Mouse (Mus musculus): Measurements from ENCODE around the gene Cd300lf.

Gene Cd300lf

GRCm38 (mm10) chr11:115077436-115077835, 56.4 kb downstream of the Cd300lf start:
- no peak for DNase-seq (ENCODE audit: low read depth, low spot score)

- no peak for DNase-seq (ENCODE audit: low read depth, low spot score)
Observed at GRCm38 (mm10) chr11:115075859-115076258, 57.9 kb downstream of the Cd300lf start.

- no peak for DNase-seq (ENCODE audit: low read depth, low spot score)
Observed at GRCm38 (mm10) chr11:115075407-115075806, 58.4 kb downstream of the Cd300lf start.

- no peak for DNase-seq (ENCODE audit: low read depth, low spot score)
Observed at GRCm38 (mm10) chr11:115073002-115073401, 60.8 kb downstream of the Cd300lf start.

GRCm38 (mm10) chr11:115071631-115072294, 62.0 kb downstream of the Cd300lf start:
- no peak for DNase-seq (ENCODE audit: low read depth, low spot score)

GRCm38 (mm10) chr11:115071015-115071551, 62.7 kb downstream of the Cd300lf start:
- DNase-seq (ENCODE audit: low read depth, low spot score): no peak

GRCm38 (mm10) chr11:115066768-115067167, 67.0 kb downstream of the Cd300lf start:
- peak; percentile 34 for DNase-seq (ENCODE audit: low read depth, low spot score)
